Mouse (Mus musculus): ENCODE data around the gene Tspyl1.
A peak's percentile ranks its signal among the peaks of the same experiment; 100 is the strongest.

The Tspyl1 gene

GRCm38 (mm10) chr10:34307070-34307469, 25.1 kb downstream of the Tspyl1 start:
- DNase-seq: no peak

- no peak for DNase-seq
Measured at GRCm38 (mm10) chr10:34309915-34310685, 28.1 kb downstream of the Tspyl1 start.

GRCm38 (mm10) chr10:34312536-34312935, 30.5 kb downstream of the Tspyl1 start:
- no peak for DNase-seq

- DNase-seq: peak; percentile 21
Measured at GRCm38 (mm10) chr10:34316571-34317216, 34.7 kb downstream of the Tspyl1 start.

- DNase-seq: no peak
Measured at GRCm38 (mm10) chr10:34317217-34317606, 35.2 kb downstream of the Tspyl1 start.

GRCm38 (mm10) chr10:34320809-34321208, 38.8 kb downstream of the Tspyl1 start:
- no peak for DNase-seq

GRCm38 (mm10) chr10:34326701-34327100, 44.7 kb downstream of the Tspyl1 start:
- DNase-seq: peak; percentile 16

GRCm38 (mm10) chr10:34327144-34327543, 45.2 kb downstream of the Tspyl1 start:
- no peak for DNase-seq

GRCm38 (mm10) chr10:34328310-34328709, 46.3 kb downstream of the Tspyl1 start:
- no peak for DNase-seq

All from thymus, postnatal 14 days (tissue).